Mouse (Mus musculus) kidney, embryonic 14.5 days (tissue): ENCODE measurements around the gene Pacrg. TPM values are rescaled to one million over a fixed set of nuclear protein-coding genes. Genes with fewer than 3 reads are reported as not detected.

Experiments
- ATAC-seq: fragments of 200-750 bp; cut with Nextera tagmentation; 2 replicates; pipeline ENCODE4 v1.8.0; 2017; ENCODE audit warnings: moderate number of reproducible peaks, mild to moderate bottlenecking, moderate TSS enrichment, moderate library complexity; ENCODE audit not compliant: low FRiP score, low TSS enrichment
- H3K27ac ChIP-seq: fragments of 300-500 bp; sonication (generic); 2 replicates; pipeline ENCODE4 v1.5.1; 2014; ENCODE audit warnings: low read depth, mild to moderate bottlenecking, low read length, moderate library complexity, mixed read lengths
- H3K27me3 ChIP-seq: fragments of 300-500 bp; sonication (generic); 2 replicates; pipeline ENCODE4 v1.6.1; 2014; ENCODE audit warnings: mild to moderate bottlenecking, low read length; ENCODE audit not compliant: control insufficient read depth, insufficient read depth
- H3K36me3 ChIP-seq: fragments of 300-500 bp; sonication (generic); 2 replicates; pipeline ENCODE4 v1.6.1; 2014; ENCODE audit warnings: low read length, mixed read lengths; ENCODE audit not compliant: control insufficient read depth, insufficient read depth
- H3K4me1 ChIP-seq: fragments of 300-500 bp; sonication (generic); 2 replicates; pipeline ENCODE4 v1.6.1; 2014; ENCODE audit warnings: low read length, mixed read lengths; ENCODE audit not compliant: control insufficient read depth, insufficient read depth
- H3K4me2 ChIP-seq: fragments of 300-500 bp; sonication (generic); replicated peaks from 2 replicates; pipeline ENCODE4 v1.6.1; 2014; ENCODE audit warnings: low read depth, mild to moderate bottlenecking, low read length
- H3K4me3 ChIP-seq: fragments of 300-500 bp; sonication (generic); 2 replicates; pipeline ENCODE4 v1.5.1; 2014; ENCODE audit warnings: mild to moderate bottlenecking, low read length
- H3K9ac ChIP-seq: fragments of 300-500 bp; sonication (generic); 2 replicates; pipeline ENCODE4 v1.6.1; 2014; ENCODE audit warnings: low read depth, mild to moderate bottlenecking, low read length, moderate library complexity
- H3K9me3 ChIP-seq: fragments of 300-500 bp; sonication (generic); 2 replicates; pipeline ENCODE4 v1.6.1; 2016; ENCODE audit warnings: low read length; ENCODE audit not compliant: control insufficient read depth
- WGBS: fragments of 180-500 bp; shearing (Covaris S2); extraction: QIAGEN DNeasy Blood & Tissue Kit; methylation state at CpG from one replicate; pipeline ENCODE4 v1.1.7; 2014; 5-methylcytosine and 5-hydroxymethylcytosine counted together
- polyA plus RNA-seq: library from polyadenylated mRNA; unstranded; fragments of >200 nt; fragmentation: Nextera tagmentation; extraction: Ambion mirVana; gene quantifications from 2 replicates; pipeline ENCODE4 v1.2.1, GENCODE M21; 2014

Gene Pacrg
- polyA plus RNA-seq, 1 experiment from 2014 or later, result 1.7 TPM

- ATAC-seq, result no peak
- no peaks in the 10 kb centered on the region for H3K27me3 ChIP-seq
- H3K36me3 ChIP-seq, result no peaks in the 10 kb centered on the region
- H3K4me3 ChIP-seq, result no peak overlapping the region
- WGBS, result 68% methylated on average over 18 of the region's 18 CpGs
- H3K27ac ChIP-seq, result no peak overlapping the region
- no peak overlapping the region for H3K4me2 ChIP-seq
- H3K4me1 ChIP-seq, result no peaks in the 10 kb centered on the region
- H3K9ac ChIP-seq, result no peak overlapping the region
- H3K9me3 ChIP-seq, result no peaks in the 10 kb centered on the region
Measured at GRCm38 (mm10) chr17:10372001-10372785, 467.9 kb downstream of the Pacrg start.

GRCm38 (mm10) chr17:10371472-10371871, 468.6 kb downstream of the Pacrg start:
- Histone ChIP-seq H3K9me3 (no peaks in the 10 kb centered on the region), H3K9ac (no peak overlapping the region), H3K36me3 (no peaks in the 10 kb centered on the region), H3K4me1 (no peaks in the 10 kb centered on the region), H3K27me3 (no peaks in the 10 kb centered on the region), H3K4me3 (no peak overlapping the region), H3K27ac (no peak overlapping the region), H3K4me2 (no peak overlapping the region)
- WGBS, result 70% methylated on average over 8 of the region's 8 CpGs
- ATAC-seq, result no peak

GRCm38 (mm10) chr17:10370660-10371130, 469.4 kb downstream of the Pacrg start:
- ATAC-seq, result no peak
- no peaks in the 10 kb centered on the region for H3K27me3 ChIP-seq
- no peak overlapping the region for H3K4me2 ChIP-seq
- H3K4me1 ChIP-seq, result no peaks in the 10 kb centered on the region
- no peak overlapping the region for H3K4me3 ChIP-seq
- no peaks in the 10 kb centered on the region for H3K36me3 ChIP-seq
- no peaks in the 10 kb centered on the region for H3K9me3 ChIP-seq
- no peak overlapping the region for H3K27ac ChIP-seq
- H3K9ac ChIP-seq, result no peak overlapping the region
- 68% methylated on average over 8 of the region's 8 CpGs for WGBS

GRCm38 (mm10) chr17:10369961-10370659, 470.0 kb downstream of the Pacrg start:
- no peaks in the 10 kb centered on the region for H3K36me3 ChIP-seq
- no peak overlapping the region for H3K27ac ChIP-seq
- WGBS, result 81% methylated on average over 13 of the region's 13 CpGs
- H3K9ac ChIP-seq, result no peak overlapping the region
- no peaks in the 10 kb centered on the region for H3K27me3 ChIP-seq
- H3K4me3 ChIP-seq, result no peak overlapping the region
- no peaks in the 10 kb centered on the region for H3K4me1 ChIP-seq
- H3K9me3 ChIP-seq, result no peaks in the 10 kb centered on the region
- no peak for ATAC-seq
- H3K4me2 ChIP-seq, result no peak overlapping the region

- no peak for ATAC-seq
- Histone ChIP-seq H3K36me3 (no peaks in the 10 kb centered on the region), H3K9me3 (no peaks in the 10 kb centered on the region), H3K27me3 (no peaks in the 10 kb centered on the region), H3K9ac (no peak overlapping the region), H3K4me3 (no peak overlapping the region), H3K27ac (no peak overlapping the region), H3K4me1 (no peaks in the 10 kb centered on the region), H3K4me2 (no peak overlapping the region)
- 66% methylated on average over 5 of the region's 5 CpGs for WGBS
Measured at GRCm38 (mm10) chr17:10367044-10367443, 473.1 kb downstream of the Pacrg start.

- Histone ChIP-seq H3K9me3 (no peaks in the 10 kb centered on the region), H3K4me2 (no peak overlapping the region), H3K4me3 (no peak overlapping the region), H3K4me1 (no peaks in the 10 kb centered on the region), H3K27ac (no peak overlapping the region), H3K27me3 (no peaks in the 10 kb centered on the region), H3K9ac (no peak overlapping the region), H3K36me3 (no peaks in the 10 kb centered on the region)
- ATAC-seq, result no peak
- 90% methylated on average over 4 of the region's 4 CpGs for WGBS
Measured at GRCm38 (mm10) chr17:10366577-10366976, 473.5 kb downstream of the Pacrg start.

GRCm38 (mm10) chr17:10365501-10366482, 474.3 kb downstream of the Pacrg start:
- no peak overlapping the region for H3K9ac ChIP-seq
- no peak overlapping the region for H3K4me3 ChIP-seq
- 69% methylated on average over 13 of the region's 13 CpGs for WGBS
- no peak for ATAC-seq
- H3K27me3 ChIP-seq, result no peaks in the 10 kb centered on the region
- no peaks in the 10 kb centered on the region for H3K9me3 ChIP-seq
- no peaks in the 10 kb centered on the region for H3K4me1 ChIP-seq
- no peaks in the 10 kb centered on the region for H3K36me3 ChIP-seq
- H3K4me2 ChIP-seq, result no peak overlapping the region
- no peak overlapping the region for H3K27ac ChIP-seq

- no peak for ATAC-seq
- no peaks in the 10 kb centered on the region for H3K4me1 ChIP-seq
- 95% methylated on average over 3 of the region's 3 CpGs for WGBS
- H3K9ac ChIP-seq, result no peak overlapping the region
- no peaks in the 10 kb centered on the region for H3K36me3 ChIP-seq
- H3K27ac ChIP-seq, result no peak overlapping the region
- no peak overlapping the region for H3K4me3 ChIP-seq
- no peaks in the 10 kb centered on the region for H3K27me3 ChIP-seq
- no peaks in the 10 kb centered on the region for H3K9me3 ChIP-seq
- no peak overlapping the region for H3K4me2 ChIP-seq
Measured at GRCm38 (mm10) chr17:10363151-10363550, 477.0 kb downstream of the Pacrg start.
